Mouse (Mus musculus): ENCODE measurements around the gene Ttn. TPM values are rescaled to one million over a fixed set of nuclear protein-coding genes. Genes with fewer than 3 reads are reported as not detected.

Gene Ttn
- polyA plus RNA-seq, 1 experiment from 2014 or later, result 0.40 TPM

- WGBS, result 79% methylated on average over 10 of the region's 10 CpGs
- H3K4me1 ChIP-seq, result no peaks in the 10 kb centered on the region
- no peaks in the 10 kb centered on the region for H3K27me3 ChIP-seq
- no peak overlapping the region for H3K27ac ChIP-seq
- no peaks in the 10 kb centered on the region for H3K36me3 ChIP-seq (ENCODE audit: poor library complexity, severe bottlenecking)
- no peak overlapping the region for H3K4me3 ChIP-seq
- no peak overlapping the region for H3K4me2 ChIP-seq
- no peaks in the 10 kb centered on the region for H3K9me3 ChIP-seq (replicated peaks)
- no peak overlapping the region for H3K9ac ChIP-seq
- no peak for ATAC-seq
Measured at GRCm38 (mm10) chr2:76961420-76962044, 20.8 kb downstream of the Ttn start.

- ATAC-seq, result no peak
- H3K4me2 ChIP-seq, result no peak overlapping the region
Measured at GRCm38 (mm10) chr2:76949774-76950173, 32.6 kb downstream of the Ttn start.

GRCm38 (mm10) chr2:76938515-76938914 is 43.8 kb downstream of the Ttn start:
- H3K36me3 ChIP-seq (ENCODE audit: poor library complexity, severe bottlenecking), result no peaks in the 10 kb centered on the region
- H3K9me3 ChIP-seq (replicated peaks), result 0 out of 2 replicates have a peak, but pooled peaks cover 5% of the 10 kb centered on the region
- ATAC-seq, result no peak
- no peak overlapping the region for H3K4me2 ChIP-seq
- no peaks in the 10 kb centered on the region for H3K27me3 ChIP-seq
- no peaks in the 10 kb centered on the region for H3K4me1 ChIP-seq
- no peak overlapping the region for H3K9ac ChIP-seq
- 68% methylated on average over 10 of the region's 10 CpGs for WGBS
- no peak overlapping the region for H3K27ac ChIP-seq
- H3K4me3 ChIP-seq, result no peak overlapping the region

More at GRCm38 (mm10) chr2:76949774-76950173, 32.6 kb downstream of the Ttn start:
- 86% methylated on average over 7 of the region's 7 CpGs for WGBS
- no peaks in the 10 kb centered on the region for H3K36me3 ChIP-seq (ENCODE audit: poor library complexity, severe bottlenecking)
- H3K4me3 ChIP-seq, result no peak overlapping the region
- no peak overlapping the region for H3K9ac ChIP-seq
- no peaks in the 10 kb centered on the region for H3K27me3 ChIP-seq
- H3K27ac ChIP-seq, result no peak overlapping the region
- no peaks in the 10 kb centered on the region for H3K4me1 ChIP-seq
- no peaks in the 10 kb centered on the region for H3K9me3 ChIP-seq (replicated peaks)

GRCm38 (mm10) chr2:76929718-76930117 is 52.6 kb downstream of the Ttn start:
- ATAC-seq, result peak; percentile 48
- Histone ChIP-seq H3K27ac (no peak overlapping the region), H3K4me2 (no peak overlapping the region), H3K27me3 (no peaks in the 10 kb centered on the region), H3K4me3 (no peak overlapping the region), H3K4me1 (no peaks in the 10 kb centered on the region), H3K9ac (no peak overlapping the region), H3K36me3 (ENCODE audit: poor library complexity, severe bottlenecking) (no peaks in the 10 kb centered on the region), H3K9me3 (replicated peaks) (no peaks in the 10 kb centered on the region)
- WGBS, result 1% methylated on average over 2 of the region's 2 CpGs

- 79% methylated on average over 3 of the region's 3 CpGs for WGBS
- Histone ChIP-seq H3K27me3 (no peaks in the 10 kb centered on the region), H3K36me3 (ENCODE audit: poor library complexity, severe bottlenecking) (no peaks in the 10 kb centered on the region), H3K4me1 (no peaks in the 10 kb centered on the region), H3K4me2 (no peak overlapping the region), H3K9ac (no peak overlapping the region), H3K9me3 (replicated peaks) (no peaks in the 10 kb centered on the region), H3K27ac (no peak overlapping the region), H3K4me3 (no peak overlapping the region)
- peak; percentile 86 for ATAC-seq
Measured at GRCm38 (mm10) chr2:76928816-76929215, 53.5 kb downstream of the Ttn start.

- no peaks in the 10 kb centered on the region for H3K27me3 ChIP-seq
- WGBS, result 86% methylated on average over 7 of the region's 7 CpGs
- no peak overlapping the region for H3K4me2 ChIP-seq
- peak; percentile 7; the same call in 1 of the 2 replicates for ATAC-seq
- H3K9ac ChIP-seq, result no peak overlapping the region
- H3K9me3 ChIP-seq (replicated peaks), result no peaks in the 10 kb centered on the region
- H3K27ac ChIP-seq, result no peak overlapping the region
- no peaks in the 10 kb centered on the region for H3K36me3 ChIP-seq (ENCODE audit: poor library complexity, severe bottlenecking)
- H3K4me1 ChIP-seq, result no peaks in the 10 kb centered on the region
- no peak overlapping the region for H3K4me3 ChIP-seq
Measured at GRCm38 (mm10) chr2:76928298-76928697, 54.0 kb downstream of the Ttn start.

- no peak overlapping the region for H3K27ac ChIP-seq
- no peak overlapping the region for H3K9ac ChIP-seq
- H3K4me1 ChIP-seq, result no peaks in the 10 kb centered on the region
- H3K4me3 ChIP-seq, result no peak overlapping the region
- 73% methylated on average over 12 of the region's 12 CpGs for WGBS
- H3K27me3 ChIP-seq, result no peaks in the 10 kb centered on the region
- no peaks in the 10 kb centered on the region for H3K36me3 ChIP-seq (ENCODE audit: poor library complexity, severe bottlenecking)
- no peak overlapping the region for H3K4me2 ChIP-seq
- no peak for ATAC-seq
- no peaks in the 10 kb centered on the region for H3K9me3 ChIP-seq (replicated peaks)
Measured at GRCm38 (mm10) chr2:76926927-76927326, 55.4 kb downstream of the Ttn start.

- no peak for ATAC-seq
- no peaks in the 10 kb centered on the region for H3K4me1 ChIP-seq
- no peaks in the 10 kb centered on the region for H3K27me3 ChIP-seq
- 96% methylated on average over 10 of the region's 10 CpGs for WGBS
- no peaks in the 10 kb centered on the region for H3K9me3 ChIP-seq (replicated peaks)
- H3K27ac ChIP-seq, result no peak overlapping the region
- H3K9ac ChIP-seq, result no peak overlapping the region
- no peaks in the 10 kb centered on the region for H3K36me3 ChIP-seq (ENCODE audit: poor library complexity, severe bottlenecking)
- H3K4me2 ChIP-seq, result no peak overlapping the region
- no peak overlapping the region for H3K4me3 ChIP-seq
Measured at GRCm38 (mm10) chr2:76914959-76915358, 67.4 kb downstream of the Ttn start.

GRCm38 (mm10) chr2:76908705-76909457 is 73.5 kb downstream of the Ttn start:
- no peaks in the 10 kb centered on the region for H3K9me3 ChIP-seq (replicated peaks)
- no peaks in the 10 kb centered on the region for H3K36me3 ChIP-seq (ENCODE audit: poor library complexity, severe bottlenecking)
- 84% methylated on average over 15 of the region's 15 CpGs for WGBS
- H3K4me3 ChIP-seq, result no peak overlapping the region
- H3K9ac ChIP-seq, result no peak overlapping the region
- no peak overlapping the region for H3K4me2 ChIP-seq
- no peaks in the 10 kb centered on the region for H3K4me1 ChIP-seq
- ATAC-seq, result no peak
- H3K27me3 ChIP-seq, result no peaks in the 10 kb centered on the region
- H3K27ac ChIP-seq, result no peak overlapping the region

- no peak overlapping the region for H3K4me3 ChIP-seq
- H3K9me3 ChIP-seq (replicated peaks), result no peaks in the 10 kb centered on the region
- no peak overlapping the region for H3K4me2 ChIP-seq
- H3K9ac ChIP-seq, result no peak overlapping the region
- no peaks in the 10 kb centered on the region for H3K27me3 ChIP-seq
- WGBS, result 93% methylated on average over 11 of the region's 11 CpGs
- ATAC-seq, result no peak
- no peak overlapping the region for H3K27ac ChIP-seq
- H3K36me3 ChIP-seq (ENCODE audit: poor library complexity, severe bottlenecking), result no peaks in the 10 kb centered on the region
- H3K4me1 ChIP-seq, result no peaks in the 10 kb centered on the region
Measured at GRCm38 (mm10) chr2:76903351-76903750, 79.0 kb downstream of the Ttn start.

- Histone ChIP-seq H3K27ac (no peak overlapping the region), H3K4me1 (no peaks in the 10 kb centered on the region), H3K9ac (no peak overlapping the region), H3K4me3 (no peak overlapping the region), H3K27me3 (no peaks in the 10 kb centered on the region), H3K9me3 (replicated peaks) (no peaks in the 10 kb centered on the region), H3K36me3 (ENCODE audit: poor library complexity, severe bottlenecking) (no peaks in the 10 kb centered on the region), H3K4me2 (no peak overlapping the region)
- ATAC-seq, result peak; percentile 55; the same call in 1 of the 2 replicates
- 90% methylated on average over 24 of the region's 24 CpGs for WGBS
Measured at GRCm38 (mm10) chr2:76901476-76902086, 80.8 kb downstream of the Ttn start.

GRCm38 (mm10) chr2:76899886-76900285 is 82.5 kb downstream of the Ttn start:
- ATAC-seq, result no peak
- Histone ChIP-seq H3K27me3 (no peaks in the 10 kb centered on the region), H3K9me3 (replicated peaks) (no peaks in the 10 kb centered on the region), H3K4me3 (no peak overlapping the region), H3K4me1 (no peaks in the 10 kb centered on the region), H3K27ac (no peak overlapping the region), H3K36me3 (ENCODE audit: poor library complexity, severe bottlenecking) (no peaks in the 10 kb centered on the region), H3K4me2 (no peak overlapping the region), H3K9ac (no peak overlapping the region)
- 95% methylated on average over 11 of the region's 11 CpGs for WGBS

Data from forebrain, embryonic 13.5 days (tissue).